Mouse (Mus musculus): Measurements from ENCODE around the gene Kctd6.

Kctd6 gene

DNA sequence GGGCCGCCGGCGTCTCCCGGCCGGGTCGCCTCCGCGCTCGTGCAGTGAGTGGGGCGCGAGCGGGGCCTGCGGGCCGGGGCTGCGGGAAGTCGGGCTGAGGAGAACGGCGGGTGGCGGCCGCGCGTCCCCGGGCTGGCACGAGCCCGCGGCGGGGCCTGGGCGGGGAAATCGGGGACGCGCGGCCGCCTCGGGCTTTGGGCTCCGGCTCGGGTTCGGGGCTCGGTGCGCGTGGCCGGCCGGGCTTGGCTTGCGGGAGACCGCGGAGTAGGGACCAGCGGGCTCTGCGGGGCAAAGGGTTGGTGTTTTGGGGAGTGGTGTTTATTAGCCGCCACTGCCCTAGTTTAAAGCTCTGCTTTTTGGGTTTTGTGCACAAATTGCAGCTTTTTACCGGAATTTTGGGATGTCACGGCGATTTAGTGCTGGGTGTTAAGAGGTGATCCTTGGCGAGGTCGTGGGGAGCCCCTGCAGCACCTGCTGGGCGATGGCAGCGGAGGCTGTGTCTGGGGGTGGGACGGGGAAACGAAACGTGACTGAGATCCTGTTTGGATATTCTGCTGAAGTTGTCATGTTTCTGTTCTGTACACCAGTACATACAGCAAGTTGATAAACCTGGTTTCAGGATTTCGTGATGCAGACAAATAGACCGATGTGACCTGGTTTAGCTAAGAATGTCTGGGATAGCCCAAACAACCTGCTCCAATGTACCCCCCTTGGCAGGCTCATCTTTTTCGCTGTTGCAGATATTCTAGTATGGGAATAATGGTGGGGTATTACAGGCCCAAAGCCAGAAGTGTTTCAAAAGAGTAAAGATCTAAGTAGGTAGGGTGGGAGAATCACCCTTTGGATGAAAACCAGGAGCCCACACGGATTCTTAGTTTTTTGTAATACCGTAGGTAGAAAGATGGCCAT, 613 bp downstream of the Kctd6 start:
- peak; percentile 41 for DNase-seq (ENCODE audit: low read depth, low spot score)

DNA sequence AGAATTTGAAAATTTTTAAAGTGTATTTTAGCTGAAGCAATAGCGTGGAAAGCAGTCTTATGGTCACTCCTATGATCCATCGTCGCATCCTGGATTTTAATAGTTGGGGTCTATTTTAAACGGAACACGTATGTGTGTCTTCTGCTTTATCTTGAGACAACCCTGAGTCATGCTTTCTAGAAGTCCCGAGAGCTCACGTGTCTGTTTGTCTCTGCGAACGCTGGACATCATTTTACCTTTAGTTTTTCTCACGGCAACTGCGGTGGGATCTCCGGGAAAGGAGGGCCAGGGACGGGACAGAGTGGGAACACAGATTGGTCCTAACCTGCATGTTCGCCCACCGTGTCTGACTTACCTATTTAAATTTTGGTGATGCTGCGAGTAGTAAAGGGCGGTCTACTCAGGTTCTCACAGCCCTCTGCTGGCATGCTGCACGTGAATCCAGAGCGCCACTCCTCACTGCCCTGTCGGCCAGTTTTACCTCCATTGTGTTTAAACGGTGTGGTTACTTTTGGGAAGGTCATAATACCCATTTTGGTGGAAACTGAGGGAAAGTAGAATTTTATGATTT, 1.4 kb downstream of the Kctd6 start:
- no peak for DNase-seq (ENCODE audit: low read depth, low spot score)

DNA sequence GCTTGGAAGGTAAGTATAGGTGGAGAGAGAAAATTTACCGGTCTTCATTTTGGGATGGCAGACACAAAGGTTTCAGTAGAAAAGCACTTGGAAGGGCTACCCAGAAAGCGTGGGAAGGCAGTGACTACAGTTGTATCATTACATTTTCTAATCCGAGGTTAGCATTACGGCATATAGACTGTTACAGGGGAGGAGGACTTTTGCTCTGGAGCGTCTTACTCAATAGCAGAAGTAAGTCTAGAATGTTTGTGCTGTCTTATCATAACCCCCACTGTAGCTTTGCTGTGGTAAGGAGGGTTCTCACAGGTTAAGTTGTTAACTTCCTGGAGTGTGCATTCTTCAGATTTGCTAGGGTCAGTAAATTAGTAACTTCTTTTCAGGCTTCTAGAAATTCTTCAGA, 2.2 kb downstream of the Kctd6 start:
- no peak for DNase-seq (ENCODE audit: low read depth, low spot score)

DNA sequence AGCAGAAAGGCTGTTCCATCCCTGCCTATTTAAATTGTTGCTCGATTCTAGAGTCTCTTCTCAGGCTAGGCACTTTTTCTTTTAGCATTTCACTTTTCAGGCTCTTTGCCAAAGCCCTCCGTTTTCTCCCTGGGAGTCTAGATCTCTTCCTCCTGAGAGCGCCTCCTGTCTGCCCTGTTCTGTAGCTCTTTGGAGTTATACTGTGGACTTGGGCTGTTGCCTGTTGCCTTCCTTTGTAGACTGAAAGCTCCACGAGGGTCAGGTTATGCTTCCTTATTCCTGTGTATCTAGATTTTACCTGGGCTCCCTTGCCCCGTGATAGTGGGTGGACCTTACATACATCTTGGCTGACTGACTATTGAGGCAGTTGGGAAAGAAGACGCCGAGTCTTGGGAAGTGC, 4.3 kb downstream of the Kctd6 start:
- no peak for DNase-seq (ENCODE audit: low read depth, low spot score)

DNA sequence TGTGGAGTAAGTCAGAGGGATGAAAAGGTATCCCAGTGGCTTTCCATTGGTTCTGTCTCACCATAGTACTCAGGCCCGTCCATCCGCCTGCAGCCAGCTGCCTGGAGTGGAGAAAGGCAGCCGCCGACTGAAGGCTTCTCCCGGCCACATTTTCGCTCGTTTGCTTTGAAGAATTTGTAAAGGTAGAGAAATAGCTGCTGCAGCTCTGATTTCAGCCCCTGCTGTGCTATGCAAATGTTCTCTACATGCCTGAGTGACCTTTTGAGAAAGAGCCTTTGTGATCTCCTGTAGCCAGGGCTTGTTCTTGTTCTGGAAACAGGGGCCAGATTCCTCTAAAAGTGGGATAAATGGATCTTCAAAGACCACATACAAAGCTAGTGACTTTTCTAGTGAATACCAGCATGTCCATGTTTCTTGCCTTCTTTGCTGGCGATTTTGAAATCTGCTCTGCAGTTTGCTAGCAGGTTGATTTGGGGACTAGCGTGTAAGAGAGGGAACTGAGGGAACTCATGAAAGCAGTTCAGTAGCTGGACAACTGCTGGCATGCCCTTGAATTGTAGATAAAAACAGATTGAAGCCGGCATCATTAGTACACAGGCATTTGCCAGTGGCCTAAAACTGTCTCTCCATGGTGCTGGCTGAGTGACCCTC, 4.9 kb downstream of the Kctd6 start:
- no peak for DNase-seq (ENCODE audit: low read depth, low spot score)

DNA sequence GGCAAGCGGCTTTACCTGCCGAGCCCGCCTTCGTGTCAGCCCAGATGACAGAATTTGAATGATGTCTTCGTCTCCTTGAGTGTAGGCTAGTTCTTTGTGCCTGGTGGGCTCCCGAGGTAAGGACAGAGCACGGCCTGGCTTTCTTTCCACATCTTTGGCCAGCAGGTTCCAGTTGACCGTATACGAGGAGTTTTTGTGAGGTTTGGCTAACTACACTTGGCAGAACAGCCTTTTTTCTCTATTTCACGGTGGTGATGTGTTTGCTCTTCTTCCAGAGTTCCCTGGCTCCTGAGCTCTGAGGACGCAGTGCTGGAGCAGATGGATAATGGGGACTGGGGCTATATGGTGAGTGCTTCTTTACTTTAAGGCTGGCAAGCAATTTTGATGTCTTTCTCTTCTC, 5.9 kb downstream of the Kctd6 start:
- DNase-seq (ENCODE audit: low read depth, low spot score) = no peak

DNA sequence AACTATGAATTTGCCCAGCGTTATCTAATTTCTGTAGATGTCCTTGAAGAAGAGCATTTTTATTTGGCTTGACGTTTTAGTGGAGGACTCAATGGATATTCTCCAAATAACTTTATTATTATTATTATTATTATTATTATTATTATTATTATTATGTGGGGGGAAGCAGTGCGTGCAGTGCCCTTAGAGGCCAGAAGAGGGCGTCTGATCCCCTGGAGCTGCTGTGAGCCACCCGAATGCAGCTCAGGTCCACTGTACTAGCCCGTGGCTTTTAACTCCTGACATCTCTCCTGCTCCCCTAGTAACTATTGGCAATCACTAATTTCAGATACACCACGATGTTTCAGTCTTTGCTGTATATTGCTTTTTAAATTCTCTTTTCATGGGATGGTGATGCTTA, 6.4 kb downstream of the Kctd6 start:
- DNase-seq (ENCODE audit: low read depth, low spot score) = no peak

DNA sequence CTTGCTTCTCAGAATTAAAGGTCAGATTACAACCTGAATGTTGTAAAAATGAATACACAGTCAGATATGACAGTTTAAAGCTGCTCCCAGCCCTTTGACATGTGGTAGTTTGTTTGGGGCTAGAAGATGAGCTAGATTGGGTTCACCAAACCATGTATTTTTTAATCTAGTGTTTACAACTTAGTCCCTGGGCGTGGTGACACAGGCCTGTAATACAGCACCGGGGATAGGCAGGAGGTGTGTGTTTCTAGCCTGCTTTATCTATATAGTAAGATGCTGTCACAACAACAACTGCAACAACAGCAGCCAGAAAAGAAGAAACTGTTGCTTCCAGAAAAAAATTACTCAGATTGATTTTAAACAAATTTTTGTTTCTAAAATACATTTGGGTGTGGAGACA, 7.0 kb downstream of the Kctd6 start:
- no peak for DNase-seq (ENCODE audit: low read depth, low spot score)

DNA sequence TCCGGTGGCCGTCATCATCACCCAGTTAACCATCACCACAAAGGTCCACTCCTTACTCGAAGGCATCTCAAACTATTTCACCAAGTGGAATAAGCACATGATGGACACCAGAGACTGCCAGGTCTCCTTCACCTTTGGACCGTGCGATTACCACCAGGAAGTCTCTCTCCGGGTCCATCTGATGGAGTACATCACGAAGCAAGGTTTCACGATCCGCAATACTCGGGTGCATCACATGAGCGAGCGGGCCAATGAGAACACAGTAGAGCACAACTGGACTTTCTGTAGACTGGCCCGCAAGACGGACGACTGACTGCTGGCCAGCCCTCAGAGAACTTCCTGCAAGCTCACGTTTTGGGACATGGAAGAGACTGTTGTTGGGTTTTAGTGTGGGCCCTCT, 8.6 kb downstream of the Kctd6 start:
- no peak for DNase-seq (ENCODE audit: low read depth, low spot score)

DNA sequence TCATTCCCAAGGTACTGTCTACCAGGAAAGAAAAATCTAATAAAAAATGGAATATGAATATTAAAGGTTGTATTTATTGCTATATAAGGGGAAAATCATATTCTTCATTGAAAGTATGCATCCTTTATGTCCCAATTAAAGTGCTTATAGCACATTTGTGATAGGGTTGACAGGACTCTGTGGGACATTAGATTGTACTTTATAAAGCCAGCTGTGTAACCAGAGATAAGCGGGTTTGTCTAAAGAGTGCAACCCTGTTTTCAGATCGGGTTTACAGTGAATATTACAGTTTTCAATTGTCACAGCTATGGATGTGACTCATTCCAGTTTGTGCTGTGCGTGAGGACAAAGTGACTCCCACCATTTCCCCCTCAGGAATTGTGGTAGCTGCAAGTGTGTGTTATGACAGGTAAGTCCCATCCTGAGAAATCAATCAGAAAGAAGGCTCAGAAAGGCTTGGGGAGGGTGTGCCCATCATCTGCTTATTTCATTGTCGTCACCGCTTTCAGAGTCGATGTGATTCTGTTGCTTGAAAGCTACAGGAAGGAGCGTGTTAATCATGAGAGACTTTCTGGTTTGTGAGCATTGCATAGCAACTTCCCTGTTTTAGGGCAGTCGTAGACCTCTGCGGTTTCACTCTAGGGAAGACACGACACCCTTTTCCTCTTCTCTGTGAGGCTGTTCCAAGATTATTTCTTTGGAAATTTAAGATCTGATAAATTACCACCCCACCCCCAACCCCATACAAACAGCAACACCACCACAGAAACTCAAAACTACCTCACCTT, 9.8 kb downstream of the Kctd6 start:
- no peak for DNase-seq (ENCODE audit: low read depth, low spot score)

DNA sequence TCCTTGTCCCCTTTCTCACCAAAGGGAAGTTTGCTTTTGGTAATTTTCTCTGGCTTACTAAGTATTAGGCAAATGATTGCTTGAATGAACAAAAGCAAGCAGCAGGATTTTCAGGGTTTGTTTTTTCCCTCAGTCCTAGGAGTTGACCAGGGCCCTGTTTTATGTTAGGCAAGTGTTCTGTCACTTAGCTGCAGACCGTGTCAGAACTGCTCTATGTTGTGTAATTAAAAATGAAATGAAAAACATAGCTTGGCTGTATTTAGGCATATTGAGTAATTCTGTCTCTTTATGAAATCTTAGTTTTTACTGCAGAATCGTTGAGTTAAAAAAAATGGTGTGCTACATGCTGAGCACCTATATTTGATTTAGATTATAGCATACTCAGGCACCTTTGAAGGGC, 10.9 kb downstream of the Kctd6 start:
- no peak for DNase-seq (ENCODE audit: low read depth, low spot score)

DNA sequence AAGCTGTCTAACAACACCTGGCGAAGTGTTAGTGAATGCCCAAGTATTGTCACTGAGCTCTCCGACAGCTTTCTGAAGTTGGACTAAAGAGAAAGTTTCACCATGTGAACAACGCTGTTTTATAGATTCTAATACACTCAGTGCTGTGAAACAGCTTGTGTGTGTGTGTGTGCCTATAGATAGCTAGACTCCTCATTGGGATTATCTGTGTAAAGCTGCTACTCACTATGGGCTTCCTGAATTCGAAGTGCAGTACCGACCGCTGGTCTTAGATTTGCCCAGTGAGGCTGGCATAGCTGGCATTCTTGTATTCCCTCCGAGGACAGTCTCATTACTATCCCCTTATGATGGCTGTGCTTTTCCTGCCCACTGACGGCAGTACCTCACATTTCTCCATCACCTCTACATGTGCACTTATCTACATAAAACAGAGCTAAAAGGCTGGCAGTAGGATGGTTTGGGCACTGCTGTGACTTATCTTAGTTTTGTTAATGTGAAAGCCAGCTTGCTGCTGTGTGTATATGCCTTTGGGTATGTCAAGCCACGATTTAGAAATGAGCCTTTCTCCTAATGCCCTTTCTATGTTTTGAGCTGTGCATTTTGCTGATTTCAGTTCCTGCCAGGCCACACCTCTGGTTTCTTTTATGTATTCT, 15.6 kb downstream of the Kctd6 start:
- no peak for DNase-seq (ENCODE audit: low read depth, low spot score)

DNA sequence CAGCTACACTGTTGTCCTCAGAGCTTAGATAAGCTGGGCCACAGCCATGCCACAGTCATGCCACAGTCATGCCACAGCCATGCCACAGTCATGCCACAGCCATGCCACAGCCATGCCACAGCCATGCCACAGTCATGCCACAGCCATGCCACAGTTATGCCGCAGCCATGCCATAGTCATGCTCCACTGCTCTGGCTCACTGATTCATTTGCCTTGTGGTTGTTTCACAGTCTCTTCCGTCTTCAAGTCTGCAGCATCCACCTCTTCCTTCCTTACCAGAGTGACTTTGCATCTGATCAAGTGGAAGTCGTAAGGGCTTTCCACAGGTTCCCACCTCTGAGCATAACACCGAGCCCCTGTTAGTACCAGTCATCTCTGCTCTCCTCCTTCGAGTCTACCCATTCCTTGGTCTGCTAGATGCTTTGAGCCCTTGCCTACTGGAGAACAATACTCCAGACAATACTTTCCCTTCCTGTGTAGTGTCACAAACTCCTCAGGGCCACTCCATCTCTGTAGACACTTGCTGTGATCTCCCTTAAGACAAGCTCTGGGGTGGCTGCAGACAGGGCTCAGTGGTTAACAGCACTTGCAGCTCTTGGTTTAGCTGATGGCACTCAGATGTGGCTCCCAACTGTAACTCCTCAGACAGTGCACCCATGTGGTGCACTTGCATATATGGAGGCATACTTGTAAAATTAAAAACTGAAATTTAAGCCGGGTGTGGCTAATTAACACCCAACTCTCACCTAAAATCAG, 18.4 kb downstream of the Kctd6 start:
- DNase-seq (ENCODE audit: low read depth, low spot score) = no peak

DNA sequence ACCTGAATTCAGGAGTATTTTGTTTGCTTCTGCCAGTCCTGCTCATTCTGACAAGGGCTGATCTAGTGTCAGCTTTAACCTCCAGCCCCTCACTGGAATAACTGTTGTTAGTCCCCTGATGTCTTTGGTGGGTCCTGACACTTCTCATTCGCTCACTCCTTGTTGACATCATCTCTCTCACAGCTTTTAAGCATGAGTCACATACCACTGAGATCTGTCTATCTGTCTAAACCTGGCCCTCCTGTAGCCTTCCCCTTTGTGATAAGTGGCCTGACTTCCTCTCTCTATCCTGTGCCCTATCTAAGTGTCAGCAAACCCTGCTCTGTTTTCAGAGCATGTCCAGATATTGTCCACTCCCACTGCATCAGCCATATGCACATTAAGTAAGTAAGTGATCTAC, 19.3 kb downstream of the Kctd6 start:
- DNase-seq (ENCODE audit: low read depth, low spot score) = no peak

DNA sequence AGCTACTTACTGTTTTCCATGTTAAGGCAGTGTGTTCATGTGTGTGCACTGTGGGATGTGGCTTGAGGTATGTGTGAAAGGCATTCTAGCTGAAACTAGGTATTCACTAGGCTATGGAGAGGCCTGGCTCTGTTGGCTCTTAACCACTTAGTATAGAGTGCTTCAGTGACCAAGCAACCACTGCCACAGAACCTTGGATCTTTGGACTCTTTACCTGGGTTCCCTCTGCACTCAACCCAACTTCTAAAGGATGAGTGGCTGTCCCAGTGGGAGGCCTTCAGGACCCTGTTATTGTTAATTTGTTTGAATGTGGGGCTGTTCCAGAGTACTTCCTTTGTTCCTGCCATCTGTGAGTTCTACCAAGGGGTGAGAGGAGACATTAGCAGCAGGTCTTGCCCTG, 27.9 kb downstream of the Kctd6 start:
- DNase-seq (ENCODE audit: low read depth, low spot score) = no peak

DNA sequence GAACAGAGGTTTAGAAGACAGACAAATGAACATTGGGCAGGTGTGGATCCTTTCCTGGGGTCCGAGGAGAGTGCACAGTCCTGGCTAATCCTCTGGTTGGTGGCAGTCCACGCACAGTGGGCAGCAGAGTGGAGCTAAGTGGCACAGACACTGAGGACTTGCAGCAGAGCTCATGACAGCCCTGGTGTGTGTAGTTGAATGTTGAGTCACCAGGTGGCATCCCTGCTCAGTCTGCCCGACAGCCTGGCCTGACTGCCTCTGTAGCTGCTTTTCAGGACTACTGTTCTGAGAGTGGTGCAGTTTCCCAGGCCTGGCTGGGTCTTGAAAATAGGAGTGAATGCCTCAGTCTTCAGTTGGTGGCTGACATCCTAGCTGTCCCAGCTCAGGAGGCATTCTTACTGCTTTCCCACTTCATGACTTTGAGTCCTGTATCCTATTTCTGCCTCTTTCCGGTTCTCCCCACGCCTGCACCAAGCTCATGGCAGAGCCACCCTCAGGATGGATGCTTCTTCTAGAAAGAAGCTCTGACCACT, 28.5 kb downstream of the Kctd6 start:
- DNase-seq (ENCODE audit: low read depth, low spot score) = no peak

DNA sequence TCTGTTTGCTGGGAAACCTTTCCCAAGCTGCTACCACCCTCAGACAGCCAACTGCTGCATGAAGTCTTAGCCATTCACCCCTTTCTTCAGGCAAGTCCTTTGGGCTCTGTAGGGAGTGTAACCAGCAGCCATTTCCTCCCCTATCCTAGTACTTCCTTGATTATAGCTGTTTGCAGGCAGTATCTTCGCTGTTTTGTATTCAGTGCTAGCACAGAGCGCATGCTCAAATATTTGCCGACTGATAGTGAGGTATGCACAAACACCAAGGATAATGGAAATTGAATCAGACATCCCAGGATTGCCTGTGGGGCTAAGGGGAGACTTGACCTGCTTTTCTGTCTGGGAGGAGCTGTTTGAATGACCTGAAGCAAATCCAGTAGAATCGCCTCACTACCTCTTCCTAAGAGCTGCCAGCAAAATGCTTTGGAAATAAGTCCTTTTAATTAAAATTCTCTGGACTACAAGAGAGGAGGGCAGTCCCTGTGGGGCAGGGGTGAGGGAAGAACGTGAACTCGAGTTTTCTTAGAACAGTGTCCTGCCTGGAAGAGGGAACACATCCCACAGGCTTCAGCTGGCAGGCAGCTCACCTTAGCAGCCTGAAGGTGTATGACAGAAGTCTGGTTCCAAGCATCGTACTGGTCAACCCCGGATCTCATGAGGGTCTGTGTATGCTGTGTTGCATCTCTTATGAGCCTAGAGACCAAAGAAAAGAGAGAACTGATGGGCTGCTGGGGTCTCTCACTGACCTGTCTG, 29.4 kb downstream of the Kctd6 start:
- DNase-seq (ENCODE audit: low read depth, low spot score) = no peak

DNA sequence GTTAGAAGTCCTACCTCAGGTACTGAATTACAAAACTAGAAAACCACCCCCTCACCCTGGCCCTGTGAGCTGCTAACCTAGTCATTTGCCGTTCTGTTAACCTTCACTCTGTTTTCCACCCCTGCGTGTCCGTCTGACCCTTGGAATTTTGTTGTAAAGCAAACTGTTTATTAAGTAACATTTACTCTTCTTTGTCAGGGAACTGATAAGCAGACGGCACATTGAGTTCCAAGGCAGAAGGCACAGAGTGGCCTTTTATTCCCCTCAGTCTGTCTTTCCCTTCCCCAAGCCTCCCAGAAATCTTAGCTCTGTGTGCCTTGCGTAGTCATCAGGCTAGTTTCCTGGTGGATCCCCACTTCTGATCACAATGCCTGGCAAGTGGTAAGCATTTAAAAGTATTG, 30.3 kb downstream of the Kctd6 start:
- no peak for DNase-seq (ENCODE audit: low read depth, low spot score)

DNA sequence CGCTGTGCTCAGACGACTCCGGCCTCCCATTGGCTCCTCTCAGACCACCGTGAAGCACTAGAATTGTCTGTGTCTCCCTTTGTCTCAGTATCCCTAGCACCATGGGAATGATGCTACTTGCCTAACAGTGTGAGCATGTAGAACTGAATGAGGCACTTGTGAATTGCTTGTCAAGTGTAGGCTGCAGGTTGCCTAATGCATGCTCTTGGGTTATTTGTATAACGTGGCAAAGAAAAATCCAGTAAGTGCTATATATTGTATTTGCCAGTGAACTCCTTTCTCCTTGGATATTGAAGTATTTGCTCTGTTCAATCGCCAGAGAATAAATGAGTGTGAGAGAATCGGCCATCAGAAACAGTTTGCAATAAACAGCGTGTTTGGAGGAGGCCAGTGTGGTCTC, 32.9 kb downstream of the Kctd6 start:
- DNase-seq (ENCODE audit: low read depth, low spot score) = no peak

DNA sequence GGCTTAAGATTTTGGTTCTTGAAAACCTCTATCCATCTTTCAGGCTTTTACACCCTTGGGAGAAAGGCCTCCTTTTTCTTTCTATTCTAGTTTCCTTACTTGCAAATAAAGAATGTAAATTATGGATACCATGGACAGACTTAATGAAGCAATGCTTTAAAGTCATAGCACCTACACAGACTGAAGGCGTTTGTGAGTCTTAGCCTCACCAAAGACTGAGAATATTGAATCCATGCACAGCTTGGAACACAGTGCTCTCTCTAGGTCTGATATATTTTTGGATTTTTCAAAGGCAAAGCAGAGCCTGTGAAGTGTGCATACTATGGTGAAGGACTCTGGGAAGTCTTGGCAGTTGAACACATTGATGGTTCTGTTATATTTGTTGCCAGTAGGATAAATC, 35.3 kb downstream of the Kctd6 start:
- no peak for DNase-seq (ENCODE audit: low read depth, low spot score)
